Mouse (Mus musculus): Measurements from ENCODE around the gene Pecam1. TPM values are rescaled to one million over a fixed set of nuclear protein-coding genes. Genes with fewer than 3 reads are reported as not detected.
"Not testable (repeated sequence)": the region's sequence is repeated elsewhere in the genome, so short reads cannot be mapped to it uniquely, and the experiment has no call there.

Gene Pecam1
- total RNA-seq, 2 experiments from 2014 or later, result 17.4 to 20.6 TPM

GRCm38 (mm10) chr11:106773061-106773460 lies 22.6 kb upstream of the Pecam1 start:
- no peak for DNase-seq (ENCODE audit: low spot score in 2 of 2)

- no peak for DNase-seq (ENCODE audit: low spot score in 2 of 2)
These were observed 20.0 kb upstream of the Pecam1 start for GRCm38 (mm10) chr11:106770195-106770974.

- no peak for DNase-seq (ENCODE audit: low spot score in 2 of 2)
These were observed 17.1 kb upstream of the Pecam1 start for GRCm38 (mm10) chr11:106767516-106767915.

GRCm38 (mm10) chr11:106766611-106767162 lies 16.3 kb upstream of the Pecam1 start:
- no peak for DNase-seq (ENCODE audit: low spot score in 2 of 2)

- DNase-seq (ENCODE audit: low spot score in 2 of 2), result no peak
These were observed 12.4 kb upstream of the Pecam1 start for GRCm38 (mm10) chr11:106762800-106763185.

- DNase-seq (ENCODE audit: low spot score in 2 of 2), result no peak
These were observed 11.8 kb upstream of the Pecam1 start for GRCm38 (mm10) chr11:106762139-106762799.

- DNase-seq (ENCODE audit: low spot score in 2 of 2), result no peak
These were observed 10.1 kb upstream of the Pecam1 start for GRCm38 (mm10) chr11:106760511-106760910.

GRCm38 (mm10) chr11:106759028-106759427 lies 8.6 kb upstream of the Pecam1 start:
- DNase-seq (ENCODE audit: low spot score in 2 of 2), result no peak

GRCm38 (mm10) chr11:106755583-106755982 lies 5.2 kb upstream of the Pecam1 start:
- DNase-seq (ENCODE audit: low spot score in 2 of 2), result no peak

- DNase-seq (ENCODE audit: low spot score in 2 of 2), result no peak
These were observed 2.9 kb upstream of the Pecam1 start for GRCm38 (mm10) chr11:106753314-106753713.

- DNase-seq (ENCODE audit: low spot score in 2 of 2), result no peak
These were observed 1.7 kb upstream of the Pecam1 start for GRCm38 (mm10) chr11:106752103-106752502.

GRCm38 (mm10) chr11:106751039-106752018 lies 901 bp upstream of the Pecam1 start, which contains the start of gene Milr1:
TSS of gene Milr1 (plus strand) at chr11:106751226.
- no peak for DNase-seq (ENCODE audit: low spot score in 2 of 2)

- DNase-seq (ENCODE audit: low spot score in 2 of 2), result not testable (repeated sequence)
These were observed 789 bp downstream of the Pecam1 start for GRCm38 (mm10) chr11:106749557-106750120.

GRCm38 (mm10) chr11:106744949-106745348 lies 5.5 kb downstream of the Pecam1 start:
- no peak for DNase-seq (ENCODE audit: low spot score in 2 of 2)

GRCm38 (mm10) chr11:106742388-106742841 lies 8.0 kb downstream of the Pecam1 start:
- DNase-seq (ENCODE audit: low spot score in 2 of 2), result peak in 1 of 2 experiments; percentile 36

GRCm38 (mm10) chr11:106741826-106742225 lies 8.6 kb downstream of the Pecam1 start:
- no peak for DNase-seq (ENCODE audit: low spot score in 2 of 2)

GRCm38 (mm10) chr11:106741232-106741631 lies 9.2 kb downstream of the Pecam1 start:
- DNase-seq (ENCODE audit: low spot score in 2 of 2), result no peak

GRCm38 (mm10) chr11:106740724-106741123 lies 9.7 kb downstream of the Pecam1 start:
- DNase-seq (ENCODE audit: low spot score in 2 of 2), result not testable (repeated sequence)

GRCm38 (mm10) chr11:106739116-106739515 lies 11.3 kb downstream of the Pecam1 start:
- no peak for DNase-seq (ENCODE audit: low spot score in 2 of 2)

- DNase-seq (ENCODE audit: low spot score in 2 of 2), result peak; percentile 31 to 48
These were observed 13.2 kb downstream of the Pecam1 start for GRCm38 (mm10) chr11:106737178-106737621.

Measured in layer of hippocampus, postnatal 14 days (tissue).